Mouse (Mus musculus) cortical plate, adult 2 months (tissue): ENCODE measurements around the gene Tmem222.

Source experiments
- CTCF ChIP-seq: fragments of 200-500 bp; IDR thresholded peaks from 2 replicates; pipeline ENCODE4 v1.5.1; 2011; ENCODE audit warnings: mild to moderate bottlenecking, control low read depth, low read length; ENCODE audit not compliant: insufficient read depth; ENCODE audit errors: extremely low read depth
- POLR2A ChIP-seq: fragments of 200-500 bp; IDR thresholded peaks from 2 replicates; pipeline ENCODE4 v1.6.1; 2011; ENCODE audit warnings: mild to moderate bottlenecking, low read length, control low read depth; ENCODE audit not compliant: insufficient read depth; ENCODE audit errors: extremely low read depth

GRCm38 (mm10) chr4:133255392-133255791, 22.2 kb downstream of the Tmem222 start:
- no peak for TF ChIP-seq CTCF
- TF ChIP-seq POLR2A = no peak
